Mouse (Mus musculus) midbrain, postnatal 0 days (tissue): ENCODE results near the gene Gm3072. TPM values are rescaled to one million over a fixed set of nuclear protein-coding genes. Genes with fewer than 3 reads are reported as not detected.

Experiments
- polyA plus RNA-seq: library from polyadenylated mRNA; unstranded; fragments of >200 nt; fragmentation: Nextera tagmentation; extraction: Ambion mirVana; gene quantifications from 2 replicates; pipeline ENCODE4 v1.2.1, GENCODE M21; 2015
- total RNA-seq: library from RNA; depleted of rRNA; stranded (reverse); fragments of >200 nt; gene quantifications from 2 replicates; pipeline ENCODE4 v1.2.3, GENCODE M21; 2014; rRNA removed

Gm3072 gene
- total and polyA plus RNA-seq, 2 experiments from 2014 or later, result not detected

Other genes with a start within 250 kb of the Gm3072 start
- gene Gm7945, start 238.2 kb downstream of the Gm3072 start, total RNA-seq, result not detected in 2 replicates
- not detected in 2 replicates for gene Gm7945, start 238.2 kb downstream of the Gm3072 start, polyA plus RNA-seq
- 0.33 TPM in 1 of 2 replicates, not detected in the other for gene Gm6482, start 216.3 kb downstream of the Gm3072 start, total RNA-seq
- gene Gm6482, start 216.3 kb downstream of the Gm3072 start, polyA plus RNA-seq, result 0.12 TPM in 1 of 2 replicates, not detected in the other
- not detected in 2 replicates for gene Gm7954, start 171.1 kb downstream of the Gm3072 start, total RNA-seq
- gene Gm7954, start 171.1 kb downstream of the Gm3072 start, polyA plus RNA-seq, result not detected in 2 replicates
- not detected in 2 replicates for gene Gm3486, start 135.1 kb downstream of the Gm3072 start, total RNA-seq
- 0.20 TPM in 1 of 2 replicates, not detected in the other for gene Gm3486, start 135.1 kb downstream of the Gm3072 start, polyA plus RNA-seq
- not detected in 2 replicates for gene Gm7970, start 69.0 kb downstream of the Gm3072 start, total RNA-seq
- not detected in 2 replicates for gene Gm7970, start 69.0 kb downstream of the Gm3072 start, polyA plus RNA-seq
- gene 1700049E17Rik2, start 51.4 kb downstream of the Gm3072 start, total RNA-seq, result not detected in 2 replicates
- not detected in 2 replicates for gene 1700049E17Rik2, start 51.4 kb downstream of the Gm3072 start, polyA plus RNA-seq
- not detected in 2 replicates for gene Gm3676, start 21.9 kb upstream of the Gm3072 start, total RNA-seq
- gene Gm3676, start 21.9 kb upstream of the Gm3072 start, polyA plus RNA-seq, result not detected in 2 replicates
- not detected in 2 replicates for gene Gm8068, start 77.3 kb upstream of the Gm3072 start, total RNA-seq
- gene Gm8068, start 77.3 kb upstream of the Gm3072 start, polyA plus RNA-seq, result not detected in 2 replicates
- gene Gm7929, start 126.0 kb upstream of the Gm3072 start, total RNA-seq, result not detected in 2 replicates
- not detected in 2 replicates for gene Gm7929, start 126.0 kb upstream of the Gm3072 start, polyA plus RNA-seq
- gene Gm47189, start 147.8 kb upstream of the Gm3072 start, total RNA-seq, result not detected in 2 replicates
- not detected in 2 replicates for gene Gm47189, start 147.8 kb upstream of the Gm3072 start, polyA plus RNA-seq